Mouse (Mus musculus) spleen, postnatal 4 days (tissue): ENCODE data around the gene Olfr123.

Source experiments
- DNase-seq, 2 experiments: peaks; one replicate each; pipeline ENCODE4 v3.0.0; 2022; ENCODE audit warnings: low spot score in 2 of 2

Olfr123 gene

DNA sequence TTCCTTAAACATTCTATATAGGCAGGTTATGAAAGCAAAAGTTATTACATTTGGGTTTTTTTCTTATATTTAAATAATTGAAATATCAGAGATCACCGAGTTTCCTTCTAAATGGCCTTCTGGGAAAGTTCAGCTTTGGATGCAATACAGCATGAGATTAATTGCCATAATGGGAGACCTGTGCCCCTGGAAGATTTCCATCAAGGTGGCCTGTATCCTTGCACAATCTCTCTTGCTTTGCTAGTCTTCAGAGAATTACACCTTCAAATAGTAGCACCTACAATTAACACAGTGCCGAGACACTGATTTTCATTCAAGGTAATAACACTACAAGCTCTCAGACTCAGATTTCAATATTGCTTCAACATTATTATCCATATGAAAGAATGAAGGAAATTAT is at the start of gene Olfr123:
Gene Olfr123, plus strand, starts transcription at position 301 of the 400 bp plus-strand sequence.
- no peak for DNase-seq

DNA sequence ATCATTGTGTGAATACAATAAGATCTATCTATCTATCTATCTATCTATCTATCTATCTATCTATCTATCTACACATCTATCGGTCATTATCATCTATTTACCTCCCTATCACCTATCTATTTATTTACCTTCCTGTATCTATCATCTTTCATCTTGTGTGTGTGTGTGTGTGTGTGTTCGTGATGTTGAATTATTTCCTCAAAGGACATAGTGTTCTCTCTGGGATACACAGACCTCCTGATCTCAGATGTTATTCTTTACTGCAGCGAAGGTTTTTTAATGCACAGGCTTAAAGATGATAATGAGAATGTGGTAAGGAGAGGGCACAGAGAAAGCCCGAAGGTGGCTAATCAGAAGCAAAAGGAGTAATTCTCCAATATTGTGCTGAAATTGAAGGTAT is 25.0 kb upstream of the Olfr123 start, which contains the start of gene Olfr122:
Gene Olfr122, plus strand, starts transcription at position 301 of the 400 bp plus-strand sequence.
- no peak for DNase-seq

DNA sequence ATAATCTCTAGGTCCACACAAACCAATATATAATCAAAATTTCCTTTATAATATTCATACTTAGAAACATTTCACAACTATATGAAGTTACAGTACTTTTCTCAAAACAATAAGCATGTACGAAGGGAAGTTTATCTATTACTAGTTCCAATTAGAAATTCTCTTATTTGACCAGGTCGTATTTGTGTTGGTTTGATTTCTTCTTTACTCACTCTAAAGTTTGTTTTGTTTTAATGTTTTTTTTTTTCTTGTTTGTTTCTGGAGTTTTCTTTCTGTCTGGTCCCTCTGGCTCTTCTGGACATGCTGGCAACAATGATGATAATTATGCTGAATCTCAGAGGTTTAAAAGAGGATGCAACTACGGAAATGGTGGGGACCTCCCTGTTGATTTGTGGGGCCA is 6.3 kb downstream of the Olfr123 start, which contains the start of gene Olfr124:
Gene Olfr124, plus strand, starts transcription at position 301 of the 400 bp plus-strand sequence.
- no peak for DNase-seq

DNA sequence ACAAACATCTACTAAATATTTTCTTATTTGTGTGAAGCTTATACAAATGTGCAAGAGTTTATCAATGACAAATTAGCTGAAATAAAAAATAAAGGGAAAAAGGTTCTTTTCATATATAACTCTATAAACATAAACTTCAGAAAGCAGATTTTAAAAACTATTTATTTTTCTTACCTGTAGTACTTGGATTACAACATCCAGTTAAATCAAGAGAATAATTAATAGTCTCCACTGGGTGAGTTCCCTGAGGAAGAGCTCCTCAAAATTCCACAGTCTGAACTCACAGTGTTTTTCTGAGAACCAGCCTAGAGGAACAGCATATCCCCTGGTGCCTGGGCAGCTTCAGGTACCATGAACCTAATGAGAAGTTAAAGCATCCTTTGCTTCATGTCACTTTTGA is 39.3 kb downstream of the Olfr123 start, which contains the start of gene Olfr125:
Gene Olfr125, plus strand, starts transcription at position 301 of the 400 bp plus-strand sequence.
- no peak for DNase-seq

DNA sequence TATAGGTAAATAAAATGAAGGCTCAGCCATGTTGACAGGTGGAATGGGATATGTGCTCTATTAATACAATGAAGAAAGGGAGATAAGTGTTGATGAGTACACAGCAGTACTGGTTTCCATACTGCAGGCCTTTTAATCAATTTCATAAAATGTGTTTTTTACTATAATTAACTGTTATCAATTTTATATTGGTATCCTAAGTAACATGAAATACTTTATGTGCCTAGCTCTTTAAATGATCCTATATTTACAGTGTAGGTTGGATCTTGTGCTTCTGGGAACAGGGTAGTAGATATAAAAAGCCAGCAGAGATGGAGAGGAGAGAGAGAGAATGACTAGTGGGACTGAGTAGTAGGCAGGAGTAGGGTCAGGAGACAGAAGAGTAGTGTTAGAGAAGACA is 53.9 kb downstream of the Olfr123 start, which contains the start of gene Olfr126:
Gene Olfr126, plus strand, starts transcription at position 301 of the 400 bp plus-strand sequence.
- no peak for DNase-seq
